Mouse (Mus musculus) heart, postnatal 14 days (tissue): ENCODE measurements at regions not wholly inside any gene's neighbourhood (a gene's known extent, or its start where the extent isn't known, plus 50 kb on each side); places are given as distances from the start of the nearest gene placed in this dataset.
A peak's percentile ranks its signal among the peaks of the same experiment; 100 is the strongest.

Experiments
- DNase-seq, 2 experiments: peaks; one replicate each; pipeline ENCODE4 v3.0.0; 2021 to 2022
- intact Hi-C: fragments of 180-260 bp; cut with DNase I; formaldehyde crosslinking; loops from one replicate; pipeline ENCODE4 v1.15.1; 2025
- microRNA-seq, 2 experiments: library from miRNA; unstranded; fragments of <30 nt; microRNA quantifications; one replicate each; pipeline ENCODE4 v1.2.0; 2021 to 2022

DNA sequence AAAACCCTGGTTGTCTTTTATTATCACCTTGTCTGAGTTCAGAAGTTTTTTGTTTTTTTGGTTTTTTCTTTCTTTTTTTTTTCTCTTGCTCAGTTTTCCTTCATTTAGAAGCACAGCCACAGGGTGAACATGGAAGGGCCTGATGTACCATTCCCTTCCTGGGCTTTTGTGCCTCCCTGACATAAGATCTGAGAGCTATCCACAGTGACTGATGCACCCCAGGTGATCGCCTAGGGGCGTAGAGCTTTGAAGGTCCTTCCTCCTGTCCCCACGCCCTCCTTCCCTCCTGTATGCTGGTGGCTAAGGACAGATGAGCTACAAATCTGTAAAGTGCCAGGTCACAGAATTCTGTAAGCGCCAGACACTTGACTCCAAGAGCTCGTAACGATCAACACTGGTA is 80.1 kb upstream of the Camk1g start:
- intact Hi-C loops = no loop called here
- DNase-seq = no peak

DNA sequence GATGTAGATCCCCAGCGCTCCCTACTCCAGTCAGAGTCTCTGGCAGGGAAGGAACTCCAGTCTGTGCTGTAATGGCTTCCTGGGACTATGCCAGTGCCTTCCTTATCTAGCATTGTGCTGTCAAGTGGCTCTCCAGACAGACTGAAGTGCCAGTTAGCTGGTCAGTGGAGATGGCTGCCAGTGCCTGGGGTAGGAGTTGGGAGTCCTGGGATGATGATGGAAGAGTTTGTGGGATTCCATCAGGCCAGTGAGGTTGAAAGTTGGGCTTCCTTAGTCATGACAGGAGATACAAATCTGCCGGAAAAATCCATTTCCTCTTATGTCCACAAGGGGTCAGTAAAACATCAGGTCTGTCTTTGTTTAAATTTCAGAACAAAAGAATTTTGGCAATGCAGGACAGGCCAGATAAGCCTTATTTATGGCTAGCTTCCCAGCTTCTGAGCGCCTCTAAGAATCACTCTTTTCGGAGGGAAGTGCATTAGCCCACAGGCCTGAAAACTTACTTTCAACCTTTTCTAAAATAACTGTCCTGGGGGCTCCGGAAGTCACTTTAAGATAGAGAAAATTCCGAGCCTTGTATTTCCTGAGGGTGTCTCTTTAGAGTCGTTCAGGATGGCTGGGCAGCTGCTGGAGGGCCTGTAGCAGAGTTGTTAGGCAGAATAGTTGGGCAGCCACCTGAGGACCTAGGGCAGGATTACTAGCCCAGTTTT is 79.5 kb upstream of the Camk1g start:
- DNase-seq = peak; percentile 56 to 77

DNA sequence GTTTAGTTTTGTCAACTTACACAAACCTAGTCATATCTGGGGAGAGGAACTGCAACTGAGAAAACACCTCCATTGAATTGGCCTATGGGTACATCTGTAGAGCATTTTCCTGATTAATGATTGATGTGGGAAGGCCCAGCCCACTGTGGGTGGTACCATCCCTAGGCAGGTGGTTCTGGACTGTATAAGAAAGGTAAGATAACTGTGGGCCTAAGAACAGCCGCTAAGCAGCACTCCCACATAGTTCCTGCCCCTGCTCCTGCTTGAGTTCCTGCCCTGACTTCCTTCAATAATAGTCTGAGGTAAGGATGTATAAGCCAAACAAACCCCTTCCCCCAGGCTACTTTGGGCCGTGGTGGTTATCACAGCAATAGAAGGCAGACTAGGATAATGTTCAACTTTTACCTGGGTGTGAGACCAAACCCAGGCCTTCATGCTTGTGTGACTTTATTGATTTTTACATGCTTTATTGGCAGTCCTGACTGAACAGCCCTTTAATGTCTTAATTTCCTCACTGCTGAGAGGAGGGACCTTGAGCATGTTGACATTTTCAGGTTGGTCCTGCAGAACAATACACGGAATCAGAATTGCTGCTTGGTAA is 78.8 kb upstream of the Camk1g start:
- intact Hi-C loops = loop anchor here (5.0 to 10.0 kb wide), 4 partner anchors 62 to 776 kb away; no protein-coding TSS in a partner anchor
- no peak for DNase-seq

More for the DNA sequence above, 79.5 kb upstream of the Camk1g start:
- intact Hi-C loops = loop anchor here (5.0 to 10.0 kb wide), 4 partner anchors 62 to 775 kb away; no protein-coding TSS in a partner anchor

DNA sequence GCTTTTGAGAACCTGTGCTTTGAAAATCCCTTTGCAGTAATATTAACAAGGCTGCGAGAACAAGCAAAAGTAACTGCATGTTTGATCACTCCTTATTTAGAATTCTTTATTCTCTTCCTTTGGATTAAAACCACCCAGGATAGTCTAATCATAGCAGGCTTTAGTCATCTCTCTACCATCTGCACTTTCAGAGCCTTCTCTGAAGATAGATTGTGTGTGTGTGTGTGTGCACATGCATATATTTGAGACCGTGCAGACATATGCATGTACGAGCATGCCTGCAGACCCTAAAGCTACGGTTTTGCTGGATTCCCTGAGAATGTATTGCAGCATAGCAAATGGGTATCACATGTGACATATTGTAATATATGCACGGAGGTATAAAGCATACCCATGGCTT is 77.5 kb upstream of the Camk1g start:
- DNase-seq = no peak
- intact Hi-C loops = loop anchor here (5.0 to 10.0 kb wide), 4 partner anchors 60 to 777 kb away; no protein-coding TSS in a partner anchor

DNA sequence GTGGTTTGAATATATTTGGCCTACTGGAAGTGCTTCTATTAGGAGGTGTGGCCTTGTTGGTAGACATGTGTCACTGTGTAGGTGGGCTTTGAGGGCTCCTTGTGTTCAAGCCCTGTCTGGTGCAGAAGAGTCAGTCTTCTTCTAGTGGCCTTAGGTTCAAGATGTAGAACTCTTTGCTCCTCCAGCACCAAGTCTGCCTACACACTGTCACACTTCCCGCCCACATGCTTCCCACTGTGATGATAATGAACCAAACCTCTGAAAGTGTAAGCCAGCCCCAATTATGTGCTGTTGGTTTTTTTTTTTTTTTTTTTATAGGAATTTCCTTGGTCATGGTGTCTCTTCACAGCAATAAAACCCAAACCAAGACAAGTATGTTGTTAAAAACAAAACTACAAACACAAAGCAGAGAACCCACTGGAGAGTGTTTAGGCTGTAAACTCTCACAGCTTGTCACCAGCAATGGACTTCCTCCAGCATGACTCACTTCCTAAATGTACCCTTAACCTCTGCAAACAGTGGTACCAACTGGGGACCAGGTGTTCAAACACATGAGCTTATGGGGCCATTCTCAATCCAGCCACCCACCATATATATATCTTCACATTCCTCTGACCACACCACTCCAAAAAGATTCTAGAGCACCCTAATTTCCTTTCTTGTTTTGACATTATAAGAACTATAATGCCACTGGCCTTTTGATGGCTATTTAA is 74.0 kb upstream of the Camk1g start:
- intact Hi-C loops = loop anchor here (10.0 kb wide), 1 partner anchor 781 kb away; no protein-coding TSS in a partner anchor
- DNase-seq = no peak

DNA sequence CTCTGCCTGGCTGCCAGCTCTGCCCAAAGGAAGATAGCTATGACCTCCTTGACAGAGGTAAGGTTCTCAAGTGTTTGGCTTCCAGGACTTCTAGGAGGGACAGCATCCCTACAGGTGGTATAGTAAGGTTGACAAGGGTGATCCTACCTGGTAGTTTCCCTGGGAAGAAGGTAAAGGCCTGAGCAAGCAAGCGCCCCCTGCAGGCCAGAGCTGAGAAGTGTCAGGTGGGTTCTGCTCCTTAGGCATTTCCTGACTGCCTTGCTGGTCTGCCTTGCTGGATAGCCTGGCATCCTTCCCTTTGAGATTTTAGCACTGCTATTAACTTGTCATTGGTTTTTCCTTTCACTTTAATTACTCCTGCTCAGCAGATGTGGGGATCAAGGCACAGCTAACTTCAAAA is 70.4 kb upstream of the Camk1g start:
- intact Hi-C loops = loop anchor here (10.0 kb wide), 1 partner anchor 784 kb away; no protein-coding TSS in a partner anchor
- DNase-seq = no peak

DNA sequence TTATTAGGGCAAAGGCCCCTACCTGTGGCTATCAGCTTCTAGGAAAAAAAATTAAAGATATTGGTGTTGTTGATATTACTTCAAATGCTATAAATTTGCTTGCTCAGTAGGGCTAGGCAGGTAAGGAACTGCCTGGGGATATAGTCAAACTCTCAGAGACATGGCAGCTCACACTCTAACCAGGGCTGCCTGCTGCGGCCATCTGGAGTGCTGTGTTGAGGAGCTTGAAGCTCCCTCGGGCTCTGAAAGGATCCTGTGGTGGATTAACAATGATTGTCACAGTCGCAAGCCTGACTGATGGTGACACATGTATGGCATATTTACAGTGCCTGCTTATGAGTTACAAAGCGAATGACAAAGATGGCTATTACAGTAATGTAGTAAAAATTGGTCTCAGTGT is 64.2 kb upstream of the Camk1g start:
- intact Hi-C loops = no loop called here

DNA sequence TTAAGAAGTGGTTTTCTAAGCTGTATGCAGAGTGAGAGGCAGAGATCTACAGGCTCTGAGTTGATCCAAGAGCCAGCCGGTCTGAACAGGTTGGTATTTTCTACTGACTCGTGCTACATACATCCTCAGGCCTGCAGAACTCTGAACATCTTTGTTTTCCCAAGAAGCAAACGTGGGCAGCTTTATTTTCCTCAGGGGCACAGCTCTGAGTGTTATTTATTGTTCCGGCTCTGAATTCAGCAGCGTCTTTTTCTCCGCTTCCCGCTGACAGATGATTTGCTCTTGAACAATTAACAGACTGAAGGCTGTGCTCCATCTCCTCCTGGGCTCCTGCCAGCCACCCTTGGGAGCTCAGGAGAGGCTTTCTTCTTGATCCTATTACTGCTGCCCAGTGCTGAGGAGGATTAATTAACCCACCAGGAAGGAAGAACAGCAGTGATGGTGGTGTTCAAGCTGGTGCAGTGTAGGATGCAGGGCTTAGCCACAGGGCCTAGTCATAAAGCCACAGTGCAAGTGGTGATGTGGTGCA is 63.5 kb upstream of the Camk1g start:
- intact Hi-C loops = no loop called here
- DNase-seq = no peak

More for the DNA sequence above, 64.2 kb upstream of the Camk1g start:
- no peak for DNase-seq

DNA sequence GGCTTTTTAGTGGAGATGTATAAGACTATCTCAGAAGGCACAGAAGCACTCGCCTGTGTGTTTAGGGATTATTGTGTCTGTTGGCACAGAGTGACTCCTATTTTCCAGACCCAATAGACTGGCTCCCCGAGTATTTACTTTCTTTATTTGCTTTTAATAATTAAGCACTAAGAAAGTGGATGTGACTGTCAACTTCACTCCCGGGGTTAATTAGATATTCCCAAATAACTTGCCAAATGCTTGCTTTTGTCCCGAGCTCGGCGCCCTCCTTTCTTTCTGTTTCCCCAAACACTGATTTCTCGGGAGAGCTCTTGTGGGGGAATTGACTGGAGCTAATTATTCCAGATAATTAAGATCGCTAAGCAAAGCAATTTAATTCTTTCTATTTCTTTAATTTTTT is 60.1 kb upstream of the Camk1g start:
- intact Hi-C loops = no loop called here
- no peak for DNase-seq

DNA sequence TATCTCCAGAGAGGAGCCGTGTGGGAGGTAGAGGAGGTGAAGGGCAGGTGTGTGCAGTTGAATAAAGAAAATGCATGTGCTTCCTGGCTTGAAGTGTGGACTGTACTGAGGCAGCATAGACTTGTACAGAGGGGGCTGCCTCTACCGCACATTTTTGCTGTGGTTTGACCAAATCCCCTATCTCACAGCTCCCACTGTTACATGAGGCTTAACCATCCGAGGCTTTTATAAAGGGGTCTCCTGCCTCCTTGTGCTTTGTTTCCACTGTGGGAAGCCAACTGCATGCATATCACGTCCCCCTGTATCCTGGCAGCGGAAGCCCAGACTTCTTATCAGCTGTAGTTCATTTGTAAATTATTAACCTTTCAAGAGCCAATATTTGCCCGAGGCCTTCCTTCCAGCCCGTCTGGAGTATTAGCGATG is 53.6 kb upstream of the Camk1g start:
- DNase-seq = no peak
- intact Hi-C loops = no loop called here

DNA sequence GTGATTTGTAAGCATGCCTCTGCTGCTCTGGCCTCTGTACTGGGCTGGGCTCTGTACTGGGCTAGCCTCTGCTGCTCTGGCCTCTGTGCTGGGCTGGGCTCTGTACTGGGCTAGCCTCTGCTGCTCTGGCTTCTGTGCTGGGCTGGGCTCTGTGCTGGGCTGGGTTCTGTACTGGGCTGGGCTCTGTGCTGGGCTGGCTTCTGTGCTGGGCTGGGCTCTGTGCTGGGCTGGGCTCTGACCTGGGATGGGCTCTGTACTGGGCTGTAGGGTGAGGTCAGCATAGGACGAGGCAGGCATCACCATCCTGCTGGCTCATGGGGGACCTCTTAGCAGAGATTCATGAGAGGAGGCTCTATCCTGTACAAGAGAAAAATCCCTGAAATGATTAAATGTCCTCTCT is 52.8 kb upstream of the Camk1g start:
- intact Hi-C loops = no loop called here
- DNase-seq = no peak

DNA sequence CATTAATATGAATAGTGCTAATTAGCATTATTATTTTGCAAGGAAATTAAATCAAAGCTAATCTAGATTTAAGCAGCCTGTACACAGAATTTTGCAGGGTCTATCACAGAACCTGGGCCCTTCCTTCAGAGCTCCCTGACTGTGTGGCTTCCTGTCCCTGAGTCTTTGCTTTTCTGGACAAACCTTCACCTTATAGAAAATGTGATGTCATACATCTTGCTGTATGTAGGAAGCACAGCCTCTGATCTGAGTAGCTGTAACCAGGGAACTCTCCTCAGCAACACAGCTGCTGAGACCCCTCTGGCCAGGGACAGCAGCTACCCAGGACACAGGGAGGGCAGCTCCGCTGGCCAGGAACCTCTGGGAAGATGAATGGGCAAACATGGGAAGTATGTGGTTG is 51.7 kb upstream of the Camk1g start:
- DNase-seq = no peak
- intact Hi-C loops = no loop called here

DNA sequence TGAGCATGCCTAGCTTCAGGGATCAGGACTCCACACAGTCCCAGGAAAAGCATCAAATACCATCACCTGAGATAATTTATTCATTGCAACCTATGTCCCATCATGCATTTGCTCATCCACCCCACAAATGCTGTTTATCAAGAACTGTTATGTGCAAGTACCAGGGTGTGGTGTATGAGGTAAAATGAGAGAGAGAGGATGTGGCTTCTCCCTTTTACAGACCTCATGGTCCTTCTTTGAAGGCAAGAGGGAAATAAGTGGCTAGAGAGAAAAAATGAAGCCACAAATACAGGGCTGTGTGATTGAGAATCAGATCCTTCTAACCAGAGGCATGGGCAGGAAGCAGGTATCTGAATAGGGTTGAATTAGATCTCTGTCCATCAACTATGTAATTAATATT is 51.3 kb upstream of the Camk1g start:
- DNase-seq = no peak
- intact Hi-C loops = no loop called here

Small RNA genes lying in the stretch of these regions (microRNA-seq; reads per million reads assigned to microRNA genes)
- 1.6 to 46.2 reads per million in 2 experiments for gene Mir205
